Mouse (Mus musculus) right cerebral cortex, adult 2 months (tissue): ENCODE measurements around the gene Bank1.
"Not testable (repeated sequence)": the region's sequence is repeated elsewhere in the genome, so short reads cannot be mapped to it uniquely, and the experiment has no call there.

ENCODE experiments used
- DNase-seq, 2 experiments: peaks; one replicate each; pipeline ENCODE4 v3.0.0; 2021 to 2022; ENCODE audit warnings: low spot score in 2 of 2

Gene Bank1

DNA sequence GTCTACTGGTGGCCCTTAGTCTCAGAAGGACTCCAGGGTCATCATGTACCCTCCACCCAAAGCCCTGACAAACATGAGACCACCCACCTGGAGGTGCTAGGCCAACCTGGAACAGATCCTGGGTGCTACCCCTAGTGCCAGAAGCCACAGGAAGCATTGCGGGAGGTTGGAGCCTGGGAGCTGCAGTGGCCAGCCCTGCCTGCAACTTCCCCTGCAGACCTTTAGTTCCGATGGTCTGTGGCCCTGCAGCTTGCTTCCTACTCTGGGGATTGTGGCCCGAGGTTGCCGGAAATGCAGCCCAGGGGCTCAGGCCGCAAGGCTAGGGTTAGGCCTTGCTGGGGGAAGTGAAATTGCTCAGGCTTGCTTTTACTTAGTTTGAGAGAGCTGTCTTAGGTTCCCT lies at the start of gene Bank1:
Bank1 (minus strand) TSS at position 284 of the 400 bp plus-strand sequence.
- peak in 1 of 2 experiments; percentile 7 for DNase-seq

DNA sequence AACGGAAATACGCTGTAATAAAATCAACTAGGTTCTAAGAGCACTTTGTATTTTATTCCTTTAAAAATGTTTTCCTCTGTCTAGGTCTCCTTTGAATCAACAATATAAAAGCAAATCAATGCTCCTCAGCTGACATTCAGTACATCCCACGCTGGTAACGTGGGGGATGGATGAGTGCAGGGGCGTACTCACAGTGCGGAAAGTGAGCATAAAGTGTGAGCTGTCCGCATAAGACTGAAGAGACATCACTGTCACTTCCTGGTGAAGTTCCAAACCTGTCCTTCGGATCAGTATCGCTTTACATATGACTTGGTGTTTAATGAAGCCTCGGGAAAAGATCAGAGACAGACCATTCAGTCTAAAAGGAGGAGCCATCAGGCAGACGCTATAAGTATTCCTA lies 44.0 kb upstream of the Bank1 start:
- DNase-seq, result peak; percentile 56 to 64

DNA sequence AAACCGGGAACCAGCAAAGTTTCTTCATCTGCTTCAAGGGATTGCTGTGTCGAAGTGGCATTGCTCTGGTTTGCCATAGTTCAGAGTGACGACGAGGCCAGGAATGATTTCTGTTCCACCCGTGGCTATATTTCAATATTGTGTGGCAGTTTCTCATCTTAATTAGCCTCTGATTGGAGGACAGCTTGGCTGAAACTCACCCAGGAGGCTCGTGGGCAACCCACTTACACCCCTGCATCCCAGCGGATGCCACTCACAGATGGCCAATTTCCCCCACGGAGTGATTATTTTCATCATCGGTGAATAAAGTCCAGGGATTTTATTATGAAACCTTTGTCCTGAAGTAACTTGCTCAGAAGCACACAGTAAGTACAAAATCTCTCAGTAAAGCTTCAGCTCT lies 43.6 kb upstream of the Bank1 start:
- peak; percentile 23 to 31 for DNase-seq

DNA sequence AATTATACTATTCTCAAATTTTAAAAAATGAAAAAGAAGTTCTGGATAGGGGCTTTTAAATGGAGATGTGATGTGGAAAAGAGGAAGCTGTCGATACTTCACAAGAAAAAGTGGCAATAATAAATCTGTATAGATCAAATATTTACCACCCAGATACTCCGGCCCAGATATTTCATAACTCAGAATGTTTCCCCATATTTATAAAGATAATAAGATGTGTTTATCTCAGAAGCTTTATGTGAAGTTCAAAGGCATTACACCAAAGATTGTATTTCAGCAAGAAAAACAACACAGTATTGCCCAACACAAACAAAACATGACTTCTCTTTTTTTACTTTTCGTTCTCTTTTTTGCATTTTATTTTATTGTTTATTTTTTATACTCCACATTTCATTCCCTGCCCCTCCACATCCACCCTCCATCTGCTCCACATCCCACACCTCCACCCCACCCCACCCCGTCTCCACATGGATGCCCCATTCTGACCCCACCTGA lies 42.7 kb upstream of the Bank1 start:
- DNase-seq, result no peak

DNA sequence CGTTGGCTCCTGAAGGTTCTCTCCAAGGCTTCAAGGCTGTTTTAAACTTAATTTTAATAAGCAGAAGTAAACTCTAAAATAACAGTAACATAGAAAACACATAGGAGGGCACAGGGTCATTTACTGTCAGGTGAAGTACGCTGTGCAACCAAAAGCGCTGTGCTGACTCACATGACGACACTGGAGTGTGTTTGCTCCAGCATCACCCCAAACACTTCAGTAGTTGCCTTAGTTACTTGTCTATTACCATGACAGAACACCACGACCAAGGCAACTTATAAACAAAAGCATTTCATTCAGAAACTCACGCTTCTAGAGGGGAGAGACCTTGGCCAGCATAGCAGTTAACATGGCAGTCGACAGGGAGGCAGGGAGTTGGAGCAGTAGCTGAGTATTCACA lies 23.8 kb upstream of the Bank1 start:
- DNase-seq, result no peak

DNA sequence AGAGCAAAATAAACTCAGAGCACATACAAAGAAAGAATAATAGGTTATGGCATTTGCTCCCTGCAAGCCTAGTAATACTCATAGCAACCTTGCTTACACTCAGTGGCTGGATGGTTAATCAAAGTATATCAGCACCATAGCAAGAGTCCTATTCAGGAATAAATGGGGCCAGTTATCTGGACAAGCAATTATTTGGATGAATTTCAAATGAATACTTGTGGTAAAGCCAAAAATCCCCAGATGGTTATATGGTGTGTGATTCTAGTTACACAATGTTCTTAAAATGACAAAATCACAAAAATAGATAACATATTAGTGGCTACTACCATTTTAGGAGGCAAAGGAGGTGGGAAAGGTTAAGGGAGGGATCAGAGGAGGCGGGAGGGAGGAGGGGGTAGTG lies 22.7 kb upstream of the Bank1 start:
- no peak for DNase-seq

DNA sequence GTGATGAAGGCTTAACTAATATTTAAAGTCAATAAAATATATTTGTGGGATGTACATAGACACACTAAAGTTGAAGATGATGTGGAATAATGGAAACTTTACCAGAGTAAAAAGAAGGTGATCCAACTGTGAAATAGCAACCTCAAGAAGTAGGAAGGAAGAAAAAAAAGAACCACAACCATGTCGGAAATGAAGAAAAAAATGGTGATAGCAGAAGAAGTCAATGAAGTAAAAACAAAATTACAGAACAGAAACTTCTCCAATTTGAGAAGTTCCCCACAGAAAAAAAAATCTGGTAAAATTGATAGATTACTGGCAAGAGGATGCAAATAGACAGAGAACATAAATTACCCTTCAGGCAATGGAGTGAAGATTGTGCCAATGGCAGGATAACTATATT lies 21.4 kb upstream of the Bank1 start:
- DNase-seq, result no peak

DNA sequence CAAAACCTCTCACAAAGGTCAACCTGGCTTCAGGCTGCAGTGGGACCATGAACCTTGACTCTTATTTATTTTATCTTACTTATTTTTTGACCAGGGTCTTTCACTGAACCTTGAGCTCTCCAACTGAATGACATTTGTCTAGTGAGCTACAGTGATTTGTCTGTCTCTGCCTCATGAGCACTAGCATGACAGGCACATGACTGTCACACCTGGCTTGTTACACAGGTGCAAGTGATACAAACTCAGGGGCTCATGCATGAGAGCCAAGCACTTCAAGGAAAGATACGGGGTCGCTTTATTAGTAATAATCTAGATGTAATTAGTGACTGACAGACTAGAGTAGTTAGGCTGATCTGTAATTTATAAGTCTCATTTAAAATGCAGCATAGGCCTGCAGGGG lies 16.0 kb upstream of the Bank1 start:
- no peak for DNase-seq

DNA sequence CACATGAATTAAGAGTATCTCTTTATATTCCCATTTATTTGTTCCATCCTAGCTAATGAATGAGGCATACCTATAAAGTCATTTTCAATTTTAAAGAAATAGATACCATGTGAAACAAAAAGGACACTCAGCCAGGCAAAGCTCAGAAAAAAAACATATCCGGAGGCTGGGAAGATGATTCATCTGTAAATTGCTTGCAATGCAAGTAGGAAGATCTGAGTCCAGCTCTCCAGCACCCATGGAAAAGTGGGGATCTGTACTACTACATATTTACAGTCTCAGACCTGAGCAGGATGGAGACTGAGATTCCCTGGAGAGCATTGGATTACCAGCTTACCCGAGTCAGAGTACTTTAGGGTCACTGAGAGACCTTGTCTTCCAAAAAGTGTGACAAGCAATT lies 14.0 kb upstream of the Bank1 start:
- DNase-seq, result no peak

DNA sequence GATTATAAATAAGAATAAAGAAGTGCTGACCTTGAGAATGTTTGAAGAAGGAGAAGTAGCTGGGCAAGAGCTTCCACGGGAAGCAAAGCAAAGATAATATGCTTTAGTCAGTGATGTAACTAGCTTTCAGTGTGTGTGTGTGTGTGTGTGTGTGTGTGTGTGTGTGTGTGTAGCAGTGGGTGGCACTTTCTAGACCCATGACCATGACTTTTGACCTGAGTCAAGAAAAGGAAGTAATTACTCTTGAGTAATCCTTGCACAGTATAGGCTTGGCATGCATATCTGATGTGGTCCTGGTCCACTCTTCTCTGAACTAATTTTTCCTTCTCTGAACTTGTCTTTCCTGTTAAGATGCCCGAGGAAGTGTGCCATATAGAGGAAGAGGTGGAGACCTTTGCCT lies 5.3 kb upstream of the Bank1 start:
- no peak for DNase-seq

DNA sequence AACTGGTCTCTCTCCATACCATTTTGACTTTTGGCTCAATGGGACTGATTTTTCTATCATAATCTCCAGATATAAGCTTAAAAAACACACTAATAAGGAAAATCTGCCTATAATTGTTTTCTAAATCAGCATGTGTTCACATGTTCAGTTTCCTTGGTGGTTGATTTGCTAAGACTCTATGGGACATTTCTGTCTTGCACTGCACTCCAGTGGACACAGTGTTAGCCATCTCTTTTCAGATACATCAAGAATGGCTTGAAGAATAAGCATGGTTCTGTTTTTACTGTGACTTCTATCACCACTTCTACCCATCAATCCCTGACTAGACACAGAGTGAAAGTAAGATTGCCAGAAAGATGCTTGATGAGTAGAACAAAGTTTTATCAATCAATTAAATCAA lies 4.2 kb upstream of the Bank1 start:
- no peak for DNase-seq

DNA sequence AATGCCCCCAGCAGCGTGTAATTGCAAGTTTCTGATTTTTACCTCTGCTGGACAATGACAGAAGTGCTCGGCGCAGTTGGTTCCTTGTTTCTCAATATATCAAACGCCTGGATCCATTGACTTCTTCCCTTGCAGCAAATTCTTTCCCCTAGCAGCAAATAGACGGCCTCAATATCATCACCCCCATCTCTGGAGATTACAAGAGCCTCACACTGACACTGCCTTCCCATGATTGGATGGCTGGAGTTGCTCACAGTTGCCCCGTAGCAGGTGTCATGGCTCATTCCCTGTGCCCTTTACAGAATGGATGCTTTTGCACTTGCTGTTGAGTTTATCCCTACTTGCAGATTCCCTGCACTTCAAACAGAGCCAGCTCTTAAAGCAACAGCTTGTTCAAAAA lies 3.3 kb upstream of the Bank1 start:
- DNase-seq, result no peak

DNA sequence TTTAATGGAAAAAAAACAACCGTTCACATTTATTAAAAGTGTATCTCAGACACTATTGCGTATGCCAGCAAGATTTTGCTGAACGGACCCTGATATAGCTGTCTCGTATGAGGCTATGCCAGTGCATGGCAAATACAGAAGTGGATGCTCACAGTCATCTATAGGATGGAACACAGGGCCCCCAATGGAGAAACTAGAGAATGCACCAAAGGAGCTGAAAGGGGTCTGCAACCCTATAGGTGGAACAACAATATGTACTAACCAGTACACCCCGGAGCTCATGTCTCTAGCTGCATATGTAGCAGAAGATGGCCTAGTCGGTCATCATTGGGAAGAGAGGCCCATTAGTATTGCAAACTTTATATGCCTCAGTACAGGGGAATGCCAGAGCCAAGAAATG lies 1.1 kb downstream of the Bank1 start:
- not testable (repeated sequence) for DNase-seq

DNA sequence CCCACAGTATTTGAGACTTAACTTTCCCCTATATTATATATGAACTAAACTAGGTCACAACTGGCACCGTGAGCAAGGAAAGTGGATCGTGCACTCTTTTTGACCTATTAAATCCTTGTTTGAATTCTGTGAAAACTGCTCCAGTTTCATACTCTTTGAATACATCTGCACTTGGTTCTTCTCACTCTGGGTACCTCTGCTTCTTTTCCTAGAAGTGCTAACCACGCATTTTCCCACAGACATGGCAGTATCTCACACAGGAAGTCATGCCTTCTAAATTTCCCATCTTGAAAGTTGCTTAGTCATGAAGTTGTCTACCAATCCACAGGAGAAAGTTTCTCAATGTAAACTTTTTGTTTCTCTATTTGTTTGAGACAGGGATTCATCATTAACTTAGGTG lies 3.9 kb downstream of the Bank1 start:
- no peak for DNase-seq

DNA sequence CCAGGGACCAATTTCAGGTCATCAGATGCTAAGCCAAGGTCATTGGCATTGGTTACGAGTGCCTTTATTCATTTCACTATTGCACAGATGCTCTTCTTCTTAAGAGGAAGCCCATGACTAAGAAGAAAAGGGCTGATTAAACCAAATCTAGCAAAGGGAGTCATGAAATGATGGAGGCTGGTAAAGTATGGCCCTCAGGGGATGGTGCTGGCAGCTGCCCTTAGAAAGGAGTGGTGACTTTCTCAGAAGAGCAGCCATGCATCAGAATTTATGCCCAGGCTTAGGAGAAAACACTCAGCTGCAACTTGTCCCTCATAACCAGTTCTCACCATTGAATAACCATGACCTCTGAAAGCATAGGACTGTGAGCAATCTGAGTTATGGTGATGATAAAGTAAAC lies 17.4 kb downstream of the Bank1 start:
- DNase-seq, result no peak

DNA sequence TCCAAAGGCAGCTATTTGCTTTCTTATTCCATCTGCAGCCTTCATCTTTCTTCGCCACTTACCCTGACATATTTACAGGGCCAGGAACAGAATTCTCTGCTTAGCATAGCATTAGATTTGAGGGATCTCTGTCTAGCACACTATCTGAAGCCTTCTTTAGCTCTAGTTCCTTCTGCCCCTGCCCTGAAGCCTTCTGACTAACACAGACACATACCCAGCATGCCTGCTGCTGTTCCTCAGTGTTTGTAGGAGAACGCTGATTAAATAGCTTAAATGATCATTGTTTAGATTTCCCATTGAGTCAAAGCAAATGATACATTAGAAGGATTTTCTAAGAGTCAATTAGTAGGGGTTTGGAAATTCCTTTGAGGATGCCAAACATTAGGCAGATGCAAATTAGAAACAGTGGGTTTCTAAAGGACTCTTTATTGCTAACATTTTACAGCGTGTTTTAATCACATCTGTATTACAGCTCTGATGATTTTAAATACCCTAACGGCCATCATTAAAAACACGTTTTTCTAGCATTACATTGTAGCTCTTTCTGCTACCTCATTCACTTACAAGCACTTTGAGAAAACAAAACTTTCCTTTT lies 19.2 kb downstream of the Bank1 start:
- no peak for DNase-seq

DNA sequence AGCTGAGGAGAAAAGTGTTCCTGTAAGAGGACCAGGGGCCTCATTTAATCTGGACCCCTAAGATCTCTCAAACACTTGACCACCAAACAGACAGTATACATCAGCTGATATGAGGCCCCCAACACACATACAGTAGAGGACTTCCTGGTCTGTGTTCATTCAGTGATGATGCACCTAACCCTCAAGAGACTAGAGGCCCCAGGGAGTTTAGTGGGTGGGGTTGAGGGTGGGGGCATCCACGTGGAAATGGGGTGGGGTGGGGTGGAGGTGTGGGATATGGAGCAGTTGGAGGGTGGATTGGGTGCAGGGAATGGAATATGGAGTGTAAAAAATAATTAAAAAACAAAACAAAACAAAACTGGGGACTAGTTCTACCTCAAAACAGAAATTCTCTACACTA lies 23.3 kb downstream of the Bank1 start:
- DNase-seq, result no peak

DNA sequence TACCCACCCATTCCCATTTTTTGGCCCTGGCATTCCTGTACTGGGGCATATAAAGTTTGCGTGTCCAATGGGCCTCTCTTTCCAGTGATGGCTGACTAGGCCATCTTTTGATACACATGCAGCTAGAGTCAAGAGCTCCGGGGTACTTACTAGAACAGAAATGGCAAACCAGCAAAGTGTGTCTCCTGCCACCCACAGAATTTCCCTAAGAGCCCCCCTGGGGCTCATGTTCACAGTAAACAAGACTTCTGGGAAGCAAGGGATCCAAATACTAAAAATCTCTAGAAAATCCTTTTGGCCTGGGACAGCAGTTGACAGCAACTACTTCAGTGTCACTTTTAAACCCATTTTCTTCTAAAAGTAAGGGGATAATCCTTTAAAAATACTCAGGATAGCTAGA lies 25.1 kb downstream of the Bank1 start:
- DNase-seq, result not testable (repeated sequence)

DNA sequence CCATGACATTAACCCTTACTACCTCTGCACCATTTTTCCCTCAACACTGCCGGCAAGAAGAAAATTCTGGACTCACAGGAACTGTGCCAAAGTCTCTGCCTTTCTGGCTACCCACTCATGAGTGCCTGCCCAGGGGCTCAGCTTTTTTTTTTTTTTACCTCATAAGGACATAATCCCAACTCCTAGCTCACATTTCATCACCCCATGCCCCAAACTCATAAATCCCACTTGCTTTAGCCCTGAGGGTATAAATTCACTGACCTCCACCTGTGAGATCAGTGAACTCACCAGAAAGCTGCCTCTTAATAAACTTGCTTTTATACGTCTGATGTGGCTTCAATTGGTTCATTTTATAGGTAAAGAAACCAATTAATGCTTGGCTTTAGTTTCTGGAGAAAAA lies 28.5 kb downstream of the Bank1 start:
- no peak for DNase-seq

DNA sequence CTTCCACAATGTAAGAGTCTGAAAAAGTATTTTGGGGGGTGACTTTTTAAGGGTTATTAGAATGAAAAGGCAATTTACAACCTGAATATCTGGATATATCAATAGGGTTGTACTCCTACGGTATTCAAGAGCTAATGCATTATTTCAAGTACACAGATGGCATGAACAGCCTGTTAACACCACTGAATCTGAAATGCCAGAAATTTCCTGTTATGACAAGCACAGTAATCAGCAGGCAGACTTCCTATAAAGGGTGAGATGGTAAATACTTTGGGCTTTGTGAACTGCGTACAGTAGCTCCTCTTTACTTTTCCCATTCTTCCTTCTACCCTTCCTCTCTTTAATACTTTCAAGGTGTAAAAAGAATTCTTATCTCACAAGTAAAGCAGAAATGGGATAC lies 30.6 kb downstream of the Bank1 start:
- no peak for DNase-seq

DNA sequence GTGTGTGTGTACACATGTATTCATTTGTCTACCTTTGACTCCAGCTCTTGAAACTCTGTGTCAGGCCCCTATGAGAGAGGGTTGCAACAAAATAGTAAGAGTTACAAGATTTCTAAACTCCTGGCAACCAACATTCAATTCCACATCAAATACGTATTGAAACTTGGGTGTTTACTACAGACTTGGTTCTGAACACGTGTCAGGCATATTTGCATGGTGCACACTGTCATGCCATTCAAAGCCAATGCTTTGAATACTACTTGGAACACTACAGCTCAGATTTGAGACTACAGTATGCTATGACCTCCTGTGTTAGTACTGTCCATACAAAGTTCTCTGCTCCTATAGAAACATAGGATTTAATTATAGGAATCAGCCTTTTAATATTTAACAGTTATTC lies 38.0 kb downstream of the Bank1 start:
- DNase-seq, result no peak

DNA sequence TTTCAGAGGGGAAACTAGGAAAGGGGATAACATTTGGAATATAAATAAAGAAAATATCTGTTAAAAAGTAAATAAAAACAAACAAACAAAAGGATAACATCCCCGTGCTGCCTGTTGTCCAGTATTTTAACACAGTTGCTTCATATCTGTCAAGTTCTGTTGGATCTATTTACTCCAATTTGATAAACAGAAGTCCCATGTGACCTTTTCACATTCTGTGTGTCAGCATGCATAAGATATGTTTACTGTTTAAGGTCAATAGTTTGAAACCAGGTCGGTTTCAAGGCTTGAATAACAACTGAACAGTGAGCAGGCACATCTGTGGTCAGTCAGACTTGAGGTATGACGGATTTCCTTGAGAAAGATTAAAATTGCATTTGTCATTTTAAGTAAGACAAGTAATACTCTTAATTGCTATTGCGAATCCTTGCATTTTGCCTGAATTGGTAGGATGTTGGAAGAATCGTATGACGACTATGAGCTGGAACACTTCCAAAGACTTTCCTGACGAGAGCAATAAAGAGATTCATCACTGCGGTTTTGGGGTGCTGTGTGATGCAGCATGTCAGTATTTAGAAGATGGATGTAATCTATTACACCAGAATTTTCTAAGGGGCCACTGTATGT lies 60.8 kb downstream of the Bank1 start:
- no peak for DNase-seq

DNA sequence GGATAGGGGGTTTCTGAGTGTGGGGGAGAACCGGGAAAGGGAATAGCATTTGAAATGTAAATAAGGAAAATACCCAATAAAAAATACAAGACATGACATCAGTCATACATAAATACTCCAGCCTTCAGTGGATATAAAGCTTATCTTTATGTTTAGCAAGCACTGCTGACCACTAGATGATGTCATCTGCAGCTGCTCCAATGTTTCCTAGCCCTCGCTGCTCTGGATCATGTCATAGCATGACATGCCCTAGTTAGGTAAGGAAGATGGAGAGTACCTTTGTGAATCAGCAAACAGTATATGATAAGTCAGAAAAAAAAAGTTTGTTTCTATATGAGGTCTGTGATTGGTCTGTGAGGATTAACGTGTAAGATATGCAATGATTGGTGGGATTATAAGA lies 68.1 kb downstream of the Bank1 start:
- no peak for DNase-seq

DNA sequence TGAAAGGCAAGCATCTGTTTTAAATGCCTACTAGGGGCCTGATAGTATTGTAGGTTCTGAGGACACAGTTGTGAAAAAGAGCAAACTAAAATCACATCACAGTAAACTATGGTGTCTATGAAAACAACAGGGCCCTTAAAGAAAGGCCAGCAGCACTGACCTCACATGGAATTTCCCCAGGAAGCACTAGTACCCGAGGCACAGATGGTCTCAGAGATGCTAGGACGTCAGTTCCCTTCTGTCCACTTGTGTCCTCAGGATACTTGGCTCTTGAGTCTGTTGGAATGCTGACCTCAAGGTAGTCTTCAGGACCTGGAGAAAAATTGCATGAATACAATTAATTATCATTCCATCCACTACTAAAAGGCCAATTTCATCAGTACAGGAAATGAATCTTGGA lies 71.2 kb downstream of the Bank1 start:
- no peak for DNase-seq
